Mouse (Mus musculus): Measurements from ENCODE around the gene Mymx. TPM values are rescaled to one million over a fixed set of nuclear protein-coding genes. Genes with fewer than 3 reads are reported as not detected.

Gene Mymx
- polyA plus RNA-seq, 1 experiment from 2014 or later, result 15.8 TPM

- peak overlapping the region; percentile 97 for H3K4me2 ChIP-seq
- peak overlapping the region; percentile 65 for H3K9ac ChIP-seq (replicated peaks)
- WGBS, result 5% methylated on average over 23 of the region's 23 CpGs
- peaks cover 62% of the 10 kb centered on the region for H3K27me3 ChIP-seq
- H3K36me3 ChIP-seq, result no peaks in the 10 kb centered on the region
- H3K9me3 ChIP-seq, result no peaks in the 10 kb centered on the region
- peak; percentile 5; the same call in 1 of the 2 replicates for ATAC-seq (ENCODE audit: insufficient number of reproducible peaks, insufficient read depth, low FRiP score, low TSS enrichment, low read depth)
- H3K4me3 ChIP-seq (replicated peaks), result peak overlapping the region; percentile 53
- no peak overlapping the region for H3K27ac ChIP-seq
- H3K4me1 ChIP-seq (replicated peaks), result peaks cover 82% of the 10 kb centered on the region
These were observed 6.0 kb downstream of the Mymx start for GRCm38 (mm10) chr17:45595736-45596390.

- Histone ChIP-seq H3K27me3 (peaks cover 54% of the 10 kb centered on the region), H3K36me3 (no peaks in the 10 kb centered on the region), H3K4me1 (replicated peaks) (peaks cover 84% of the 10 kb centered on the region), H3K4me2 (peak overlapping the region; percentile 97), H3K4me3 (replicated peaks) (peak overlapping the region; percentile 53), H3K9me3 (no peaks in the 10 kb centered on the region), H3K9ac (replicated peaks) (peak overlapping the region; percentile 65), H3K27ac (no peak overlapping the region)
- 1% methylated on average over 58 of the region's 58 CpGs for WGBS
- ATAC-seq (ENCODE audit: insufficient number of reproducible peaks, insufficient read depth, low FRiP score, low TSS enrichment, low read depth), result peak; percentile 45
These were observed 6.8 kb downstream of the Mymx start for GRCm38 (mm10) chr17:45594881-45595735.

GRCm38 (mm10) chr17:45594195-45594594 lies 7.7 kb downstream of the Mymx start:
- 45% methylated on average over 8 of the region's 8 CpGs for WGBS
- Histone ChIP-seq H3K9ac (replicated peaks) (no peak overlapping the region), H3K4me2 (peak overlapping the region; percentile 97), H3K36me3 (no peaks in the 10 kb centered on the region), H3K4me3 (replicated peaks) (peak overlapping the region; percentile 53), H3K4me1 (replicated peaks) (peaks cover 74% of the 10 kb centered on the region), H3K27ac (no peak overlapping the region), H3K27me3 (peaks cover 45% of the 10 kb centered on the region), H3K9me3 (no peaks in the 10 kb centered on the region)
- no peak for ATAC-seq (ENCODE audit: insufficient number of reproducible peaks, insufficient read depth, low FRiP score, low TSS enrichment, low read depth)

GRCm38 (mm10) chr17:45593479-45593878 lies 8.4 kb downstream of the Mymx start:
- Histone ChIP-seq H3K9ac (replicated peaks) (peak overlapping the region; percentile 12; the same call in 1 of the 2 replicates), H3K4me3 (replicated peaks) (peak overlapping the region; percentile 7; the same call in 1 of the 2 replicates), H3K4me1 (replicated peaks) (peaks cover 71% of the 10 kb centered on the region), H3K4me2 (peak overlapping the region; percentile 97), H3K27ac (no peak overlapping the region), H3K9me3 (no peaks in the 10 kb centered on the region), H3K27me3 (peaks cover 43% of the 10 kb centered on the region), H3K36me3 (no peaks in the 10 kb centered on the region)
- 28% methylated on average over 8 of the region's 8 CpGs for WGBS
- no peak for ATAC-seq (ENCODE audit: insufficient number of reproducible peaks, insufficient read depth, low FRiP score, low TSS enrichment, low read depth)

- Histone ChIP-seq H3K4me3 (replicated peaks) (no peak overlapping the region), H3K36me3 (0 out of 2 replicates have a peak, but pooled peaks cover 3% of the 10 kb centered on the region), H3K9me3 (no peaks in the 10 kb centered on the region), H3K27me3 (peaks cover 41% of the 10 kb centered on the region), H3K27ac (no peak overlapping the region), H3K4me2 (peak overlapping the region; percentile 23), H3K4me1 (replicated peaks) (peaks cover 66% of the 10 kb centered on the region), H3K9ac (replicated peaks) (peak overlapping the region; percentile 50)
- WGBS, result 55% methylated on average over 8 of the region's 8 CpGs
- ATAC-seq (ENCODE audit: insufficient number of reproducible peaks, insufficient read depth, low FRiP score, low TSS enrichment, low read depth), result no peak
These were observed 9.1 kb downstream of the Mymx start for GRCm38 (mm10) chr17:45592606-45593431.

GRCm38 (mm10) chr17:45591701-45592605 lies 9.9 kb downstream of the Mymx start:
- WGBS, result 47% methylated on average over 16 of the region's 16 CpGs

GRCm38 (mm10) chr17:45590410-45590809 lies 11.5 kb downstream of the Mymx start:
- Histone ChIP-seq H3K27me3 (peaks cover 33% of the 10 kb centered on the region), H3K4me3 (replicated peaks) (no peak overlapping the region), H3K4me2 (no peak overlapping the region), H3K9me3 (peaks cover 9% of the 10 kb centered on the region; the same call in 1 of the 2 replicates), H3K27ac (no peak overlapping the region), H3K4me1 (replicated peaks) (peaks cover 50% of the 10 kb centered on the region), H3K36me3 (peaks cover 17% of the 10 kb centered on the region), H3K9ac (replicated peaks) (no peak overlapping the region)
- no peak for ATAC-seq (ENCODE audit: insufficient number of reproducible peaks, insufficient read depth, low FRiP score, low TSS enrichment, low read depth)
- 58% methylated on average over 6 of the region's 6 CpGs for WGBS

More at GRCm38 (mm10) chr17:45591701-45592605, 9.9 kb downstream of the Mymx start:
- Histone ChIP-seq H3K9me3 (peaks cover 5% of the 10 kb centered on the region; the same call in 1 of the 2 replicates), H3K9ac (replicated peaks) (peak overlapping the region; percentile 50), H3K4me1 (replicated peaks) (peaks cover 61% of the 10 kb centered on the region), H3K36me3 (peaks cover 9% of the 10 kb centered on the region; the same call in 1 of the 2 replicates), H3K4me3 (replicated peaks) (no peak overlapping the region), H3K27ac (no peak overlapping the region), H3K4me2 (peak overlapping the region; percentile 23; the same call in 1 of the 2 replicates), H3K27me3 (peaks cover 41% of the 10 kb centered on the region)
- no peak for ATAC-seq (ENCODE audit: insufficient number of reproducible peaks, insufficient read depth, low FRiP score, low TSS enrichment, low read depth)

GRCm38 (mm10) chr17:45589844-45590243 lies 12.1 kb downstream of the Mymx start:
- no peak overlapping the region for H3K4me3 ChIP-seq (replicated peaks)
- ATAC-seq (ENCODE audit: insufficient number of reproducible peaks, insufficient read depth, low FRiP score, low TSS enrichment, low read depth), result no peak
- 93% methylated on average over 8 of the region's 8 CpGs for WGBS
- H3K9me3 ChIP-seq, result peaks cover 9% of the 10 kb centered on the region; the same call in 1 of the 2 replicates
- no peak overlapping the region for H3K4me2 ChIP-seq
- peaks cover 17% of the 10 kb centered on the region for H3K36me3 ChIP-seq
- H3K27me3 ChIP-seq, result peaks cover 27% of the 10 kb centered on the region
- H3K27ac ChIP-seq, result no peak overlapping the region
- H3K9ac ChIP-seq (replicated peaks), result no peak overlapping the region
- H3K4me1 ChIP-seq (replicated peaks), result peaks cover 51% of the 10 kb centered on the region

- Histone ChIP-seq H3K4me1 (replicated peaks) (peaks cover 51% of the 10 kb centered on the region), H3K9ac (replicated peaks) (no peak overlapping the region), H3K36me3 (peaks cover 17% of the 10 kb centered on the region), H3K4me2 (no peak overlapping the region), H3K27ac (no peak overlapping the region), H3K4me3 (replicated peaks) (no peak overlapping the region), H3K9me3 (peaks cover 9% of the 10 kb centered on the region; the same call in 1 of the 2 replicates), H3K27me3 (peaks cover 21% of the 10 kb centered on the region)
- WGBS, result over 99% methylated on average over 7 of the region's 7 CpGs
- ATAC-seq (ENCODE audit: insufficient number of reproducible peaks, insufficient read depth, low FRiP score, low TSS enrichment, low read depth), result no peak
These were observed 12.7 kb downstream of the Mymx start for GRCm38 (mm10) chr17:45589236-45589635.

GRCm38 (mm10) chr17:45588370-45588769 lies 13.5 kb downstream of the Mymx start:
- Histone ChIP-seq H3K4me1 (replicated peaks) (peaks cover 47% of the 10 kb centered on the region), H3K36me3 (peaks cover 17% of the 10 kb centered on the region), H3K27me3 (peaks cover 13% of the 10 kb centered on the region), H3K4me2 (no peak overlapping the region), H3K9me3 (peaks cover 9% of the 10 kb centered on the region; the same call in 1 of the 2 replicates), H3K27ac (no peak overlapping the region), H3K4me3 (replicated peaks) (no peak overlapping the region), H3K9ac (replicated peaks) (no peak overlapping the region)
- ATAC-seq (ENCODE audit: insufficient number of reproducible peaks, insufficient read depth, low FRiP score, low TSS enrichment, low read depth), result no peak
- 95% methylated on average over 7 of the region's 7 CpGs for WGBS
